Mouse (Mus musculus) left cerebral cortex, adult 9 months (tissue): ENCODE data around the gene Rbms2.
"Not testable (repeated sequence)": the region's sequence is repeated elsewhere in the genome, so short reads cannot be mapped to it uniquely, and the experiment has no call there.

Experiments used
- DNase-seq, 2 experiments: peaks; one replicate each; pipeline ENCODE4 v3.0.0; 2022; ENCODE audit warnings: low spot score in 2 of 2

Rbms2 gene

DNA sequence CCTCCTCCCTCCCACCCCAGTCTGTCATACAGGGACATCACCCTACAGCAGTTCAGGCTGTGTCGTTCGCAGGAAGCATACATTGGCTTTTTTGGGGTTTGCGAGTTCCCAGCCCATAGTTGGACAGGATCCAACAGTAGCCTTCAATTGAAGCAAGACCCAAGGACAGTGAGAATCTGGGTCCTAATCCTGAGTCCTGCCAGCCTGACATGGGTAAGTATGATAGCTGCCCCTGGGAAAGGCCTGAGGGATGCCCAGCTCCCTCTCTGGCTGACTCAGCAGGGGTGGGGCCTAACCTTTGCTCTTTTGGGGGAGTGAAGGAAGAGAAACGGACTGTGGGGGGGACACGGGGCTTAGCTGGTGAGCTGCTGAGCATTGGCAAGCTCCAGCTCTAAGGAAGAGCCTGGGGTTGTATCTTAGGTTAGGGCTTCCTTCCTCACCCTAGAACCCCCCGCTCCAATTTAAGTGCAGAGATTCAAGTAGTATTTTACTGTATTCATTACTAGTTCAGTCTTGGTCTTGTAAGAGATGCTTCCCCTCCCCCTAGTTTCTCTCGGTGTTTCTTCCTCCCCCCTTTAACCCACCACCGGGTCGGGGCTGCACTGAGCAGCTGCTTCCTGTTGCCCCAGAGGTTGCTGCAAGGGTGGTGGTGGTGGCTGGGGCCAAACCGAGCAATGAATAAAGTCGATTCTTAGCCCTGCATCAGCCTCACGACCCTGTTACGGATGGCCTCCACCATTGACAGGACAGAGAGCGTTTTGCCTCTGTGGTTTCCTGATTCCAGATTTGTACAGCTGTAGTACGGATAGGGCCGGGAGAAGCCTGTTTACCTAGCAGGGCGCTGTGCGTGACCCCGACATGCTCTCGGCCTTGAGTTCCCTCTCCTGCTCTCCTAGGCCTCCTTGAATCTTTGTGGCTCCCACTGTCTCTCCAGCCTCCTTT is 88.3 kb downstream of the Rbms2 start, which contains the start of gene Baz2a:
Gene Baz2a, plus strand, starts transcription at position 14 of the 942 bp plus-strand sequence.
- no peak for DNase-seq

DNA sequence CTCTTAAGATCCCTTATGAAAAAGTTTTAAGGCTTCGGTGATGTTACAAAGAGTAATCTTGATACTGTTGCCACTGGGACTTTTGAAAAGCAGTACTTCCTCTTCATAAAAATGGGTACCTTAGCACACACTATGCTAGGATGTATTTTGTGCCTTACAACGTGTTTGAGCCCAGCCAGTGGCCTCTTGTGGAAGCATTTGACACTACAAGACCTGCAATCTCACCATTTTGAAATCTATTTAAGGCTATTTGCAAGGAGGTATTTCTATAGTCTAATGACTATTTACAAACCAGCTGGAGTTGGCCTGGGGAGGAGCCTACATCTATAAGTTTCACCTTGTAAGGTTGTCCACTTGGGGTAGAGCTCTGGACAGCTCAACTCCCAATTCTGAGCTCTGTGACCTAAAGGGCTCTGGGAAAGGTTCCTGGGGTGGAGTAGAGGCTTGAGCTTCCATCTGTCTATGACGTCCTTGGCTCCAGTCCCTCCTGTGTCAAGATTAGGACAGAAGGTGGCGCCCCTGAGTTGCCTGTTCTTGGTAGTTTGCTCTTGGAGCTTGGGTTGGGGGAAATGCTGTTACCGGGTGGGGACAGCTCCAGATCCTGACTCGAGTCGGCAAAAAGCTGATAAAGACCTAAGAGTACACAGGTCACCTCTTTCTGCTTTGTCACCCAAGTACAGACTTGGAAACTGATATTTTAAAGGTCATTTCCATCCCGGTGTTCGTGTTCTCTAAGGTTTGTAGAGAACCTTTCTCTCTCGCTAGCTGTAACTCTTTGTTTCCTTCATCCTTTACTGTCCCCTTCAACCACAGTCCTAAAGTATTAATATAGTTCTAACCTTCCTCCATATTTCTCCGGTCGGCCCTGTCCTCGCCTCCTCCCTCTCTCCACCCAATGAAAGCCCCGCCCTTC is 89.2 kb downstream of the Rbms2 start:
- DNase-seq, result peak in 1 of 2 experiments; percentile 93

DNA sequence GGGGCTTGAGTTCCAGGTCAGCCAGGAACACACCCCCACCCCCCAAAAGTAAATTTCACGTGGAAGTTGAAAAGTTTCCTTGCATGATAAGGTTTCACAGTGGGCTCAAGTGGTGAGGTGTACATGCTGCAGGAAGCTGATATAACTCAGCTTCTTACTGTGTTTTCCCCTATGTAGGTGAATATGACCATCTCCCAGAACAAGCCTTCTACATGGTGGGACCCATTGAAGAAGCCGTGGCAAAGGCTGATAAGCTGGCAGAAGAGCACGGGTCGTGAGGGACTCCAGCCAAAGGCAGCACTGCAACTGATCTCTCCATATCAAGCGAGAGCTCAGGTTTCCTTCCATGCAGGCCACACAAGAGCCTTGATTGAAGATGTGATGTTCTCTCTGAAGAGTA is 90.3 kb downstream of the Rbms2 start:
- no peak for DNase-seq

DNA sequence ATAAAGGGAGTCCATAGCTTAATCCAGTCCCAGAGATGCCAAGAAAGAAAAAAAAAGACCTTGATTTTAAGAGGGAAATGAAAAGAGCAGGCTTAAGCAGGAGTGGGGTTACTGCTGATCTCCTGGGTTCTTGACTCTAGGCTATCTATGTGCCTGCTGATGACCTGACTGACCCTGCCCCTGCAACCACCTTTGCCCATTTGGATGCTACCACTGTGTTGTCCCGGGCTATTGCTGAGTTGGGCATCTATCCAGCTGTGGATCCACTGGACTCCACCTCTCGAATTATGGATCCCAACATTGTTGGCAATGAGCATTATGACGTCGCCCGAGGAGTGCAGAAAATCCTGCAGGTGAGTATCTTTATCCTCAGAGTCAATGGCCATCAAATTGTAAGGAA is 91.9 kb downstream of the Rbms2 start:
- no peak for DNase-seq

DNA sequence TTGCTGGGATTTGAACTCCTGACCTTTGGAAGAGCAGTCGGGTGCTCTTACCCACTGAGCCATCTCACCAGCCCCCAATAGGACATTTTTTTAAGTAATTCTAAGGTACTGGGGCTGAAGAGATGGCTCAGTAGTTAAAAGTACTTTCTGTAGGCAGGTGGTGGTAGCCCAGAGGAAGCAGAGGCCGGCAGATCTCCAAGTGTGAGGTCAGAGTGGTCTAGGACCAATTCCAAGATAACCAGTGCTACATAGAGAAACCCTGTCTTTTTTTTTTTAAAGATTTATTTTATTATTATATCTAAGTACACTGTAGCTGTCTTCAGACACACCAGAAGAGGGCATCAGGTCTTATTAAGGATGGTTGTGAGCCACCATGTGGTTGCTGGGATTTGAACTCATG is 92.9 kb downstream of the Rbms2 start:
- DNase-seq, result not testable (repeated sequence)

DNA sequence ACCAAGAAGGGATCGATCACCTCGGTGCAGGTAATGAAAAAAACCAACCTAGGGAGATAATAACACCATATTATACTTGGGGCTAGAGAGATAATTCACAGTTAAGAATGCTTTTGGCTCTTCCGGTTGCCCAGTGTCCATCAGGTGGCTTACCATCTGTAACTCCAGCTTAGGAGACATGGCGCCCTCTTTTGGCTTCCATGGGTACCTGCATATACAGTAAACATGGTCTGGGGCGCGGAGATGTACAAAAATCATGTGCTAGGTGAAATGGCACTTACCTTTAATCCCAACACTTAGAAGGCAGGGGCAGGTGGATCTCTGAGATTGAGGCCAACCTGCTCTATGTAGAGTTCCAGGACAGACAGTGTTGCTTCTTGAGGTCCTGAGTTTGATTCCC is 93.7 kb downstream of the Rbms2 start:
- no peak for DNase-seq

DNA sequence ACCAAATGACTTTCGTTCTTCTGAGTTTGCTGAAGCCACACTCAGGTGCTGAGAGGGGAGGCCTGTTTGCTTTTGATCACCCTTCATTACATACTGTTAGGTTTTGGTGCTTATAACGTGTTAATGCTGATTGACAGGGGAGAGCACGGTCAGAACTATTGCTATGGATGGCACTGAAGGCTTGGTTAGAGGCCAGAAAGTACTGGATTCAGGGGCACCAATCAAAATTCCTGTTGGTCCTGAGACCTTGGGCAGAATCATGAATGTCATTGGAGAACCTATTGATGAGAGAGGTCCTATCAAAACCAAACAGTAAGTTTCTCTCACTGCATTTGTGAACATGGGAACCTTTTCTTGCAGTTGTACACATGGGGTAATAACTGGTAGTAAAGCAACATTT is 95.9 kb downstream of the Rbms2 start:
- no peak for DNase-seq

DNA sequence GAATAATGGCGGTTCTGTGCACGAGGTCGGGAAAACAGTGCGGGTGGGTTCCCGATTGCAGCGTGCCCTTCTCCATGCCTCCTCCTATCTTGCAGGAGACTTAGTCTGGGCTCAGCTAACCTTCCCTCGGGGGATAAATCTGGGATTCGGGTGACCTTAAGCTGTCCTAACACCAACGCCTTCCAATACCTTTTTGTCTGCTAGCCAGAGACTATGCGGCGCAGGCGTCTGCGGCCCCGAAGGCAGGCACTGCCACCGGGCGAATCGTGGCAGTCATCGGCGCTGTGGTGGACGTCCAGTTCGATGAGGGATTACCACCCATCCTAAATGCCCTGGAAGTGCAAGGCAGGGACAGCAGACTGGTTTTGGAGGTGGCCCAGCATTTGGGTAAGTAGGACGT is 96.4 kb downstream of the Rbms2 start:
- no peak for DNase-seq

DNA sequence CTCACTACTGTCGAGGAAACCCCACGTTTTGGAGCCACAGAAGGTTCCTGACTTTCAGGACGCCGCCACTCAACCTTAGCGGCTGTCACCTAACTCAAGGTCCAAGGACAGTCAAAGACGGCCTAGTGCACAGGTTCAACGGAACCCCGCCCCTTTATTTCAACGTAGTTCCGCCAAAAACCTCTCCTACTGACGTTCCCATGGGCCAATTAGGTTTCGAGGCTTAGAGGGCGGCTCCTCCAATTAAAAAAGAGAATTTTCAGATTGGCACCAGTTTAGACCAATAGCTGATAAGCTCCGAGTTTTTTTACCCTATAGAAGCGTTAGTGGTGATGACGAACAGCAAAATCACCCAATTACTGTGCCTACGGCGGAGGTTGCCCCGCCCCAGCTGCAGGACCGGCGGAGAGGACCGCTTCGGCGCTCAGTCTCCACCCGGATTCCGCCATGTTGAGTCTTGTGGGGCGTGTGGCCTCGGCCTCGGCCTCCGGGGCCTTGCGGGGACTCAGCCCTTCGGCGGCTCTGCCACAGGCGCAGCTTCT is 97.1 kb downstream of the Rbms2 start, which contains the start of gene Atp5b:
Gene Atp5b, plus strand, starts transcription at position 394 of the 542 bp plus-strand sequence.
- DNase-seq, result peak; percentile 99 to 100

DNA sequence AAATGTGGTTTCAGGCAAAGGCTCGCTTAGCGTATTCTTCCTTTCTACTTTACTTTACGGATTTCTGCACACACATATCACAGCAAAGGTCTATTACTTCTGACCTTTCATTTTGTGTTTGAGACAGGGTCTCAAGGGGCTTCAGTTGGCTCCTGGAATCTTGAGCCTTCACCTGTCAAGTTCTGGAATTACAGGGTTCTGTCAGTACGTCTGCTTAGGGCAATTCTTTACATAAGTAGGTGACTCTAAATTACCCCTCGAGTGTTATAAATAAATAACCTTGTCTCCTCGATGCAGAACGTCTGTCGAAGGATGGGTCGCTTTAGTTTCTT is 97.7 kb downstream of the Rbms2 start:
- DNase-seq, result no peak

DNA sequence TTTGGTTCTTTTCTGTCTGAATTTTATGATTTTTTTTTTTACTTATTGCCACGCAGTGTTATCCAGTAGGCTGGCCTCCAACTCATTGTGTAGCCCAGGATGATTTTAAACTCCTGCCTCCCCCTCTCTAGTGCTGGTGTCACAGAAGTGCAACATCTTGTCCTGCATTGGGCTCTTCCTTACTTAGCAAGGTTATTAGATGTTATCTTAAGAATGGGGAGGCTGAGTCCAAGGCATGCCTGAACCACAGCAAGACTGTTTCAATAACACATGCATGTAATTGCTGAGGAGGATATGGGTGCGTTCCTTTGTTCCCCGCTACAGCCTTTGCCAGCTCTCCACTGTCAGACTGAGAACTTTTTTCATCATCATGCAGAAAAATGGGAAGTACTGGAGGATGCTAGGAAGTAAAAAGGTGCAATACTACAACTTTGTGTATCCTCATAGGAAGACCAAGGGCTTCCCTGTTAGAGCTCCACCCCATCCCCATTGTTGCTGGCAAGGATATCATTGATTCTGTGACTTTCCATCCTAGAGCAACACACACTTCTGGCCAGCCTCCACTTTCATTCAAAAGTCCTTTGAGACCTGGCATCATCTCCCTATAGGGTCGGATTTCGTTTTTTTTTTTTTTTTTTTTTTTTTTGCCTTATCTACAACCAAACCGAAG is 98.2 kb downstream of the Rbms2 start:
- no peak for DNase-seq
